Mouse (Mus musculus) hindbrain, embryonic 13.5 days (tissue): ENCODE data around the gene Sh3bgrl. TPM values are rescaled to one million over a fixed set of nuclear protein-coding genes. Genes with fewer than 3 reads are reported as not detected.
A peak's percentile ranks its signal among the peaks of the same experiment; 100 is the strongest.

Experiments
- ATAC-seq: fragments of 200-750 bp; cut with Nextera tagmentation; 2 replicates; pipeline ENCODE4 v1.8.0; 2017; ENCODE audit warnings: moderate TSS enrichment; ENCODE audit not compliant: low FRiP score
- H3K27ac ChIP-seq: fragments of 300-500 bp; sonication (generic); 2 replicates; pipeline ENCODE4 v1.5.1; 2015; ENCODE audit warnings: inconsistent platforms, mild to moderate bottlenecking, moderate library complexity
- H3K27me3 ChIP-seq: fragments of 300-500 bp; sonication (generic); 2 replicates; pipeline ENCODE4 v1.6.1; 2015; ENCODE audit warnings: mild to moderate bottlenecking, inconsistent platforms
- H3K36me3 ChIP-seq: fragments of 300-500 bp; sonication (generic); 2 replicates; pipeline ENCODE4 v1.6.1; 2015; ENCODE audit warnings: mild to moderate bottlenecking, inconsistent platforms
- H3K4me1 ChIP-seq: fragments of 300-500 bp; sonication (generic); replicated peaks from 2 replicates; pipeline ENCODE4 v1.6.1; 2015; ENCODE audit warnings: inconsistent platforms
- H3K4me2 ChIP-seq: fragments of 300-500 bp; sonication (generic); 2 replicates; pipeline ENCODE4 v1.6.1; 2015; ENCODE audit warnings: inconsistent platforms, mild to moderate bottlenecking, moderate library complexity
- H3K4me3 ChIP-seq: fragments of 300-500 bp; sonication (generic); 2 replicates; pipeline ENCODE4 v1.5.1; 2015; ENCODE audit warnings: mild to moderate bottlenecking, inconsistent platforms
- H3K9ac ChIP-seq: fragments of 300-500 bp; sonication (generic); 2 replicates; pipeline ENCODE4 v1.6.1; 2015; ENCODE audit warnings: mild to moderate bottlenecking, inconsistent platforms
- H3K9me3 ChIP-seq: fragments of 300-500 bp; sonication (generic); 2 replicates; pipeline ENCODE4 v1.6.1; 2016; ENCODE audit warnings: inconsistent platforms
- WGBS: fragments of 180-500 bp; shearing (Covaris S2); methylation state at CpG from one replicate; pipeline ENCODE4 v1.1.7; 2015; 5-methylcytosine and 5-hydroxymethylcytosine counted together
- polyA plus RNA-seq: library from polyadenylated mRNA; unstranded; fragments of >200 nt; fragmentation: Nextera tagmentation; extraction: Ambion mirVana; gene quantifications from 2 replicates; pipeline ENCODE4 v1.2.1, GENCODE M21; 2015

Sh3bgrl gene
- polyA plus RNA-seq, 1 experiment from 2014 or later, result 224 TPM

- no peak overlapping the region for H3K4me2 ChIP-seq
- no peaks in the 10 kb centered on the region for H3K4me1 ChIP-seq
- H3K9me3 ChIP-seq, result no peaks in the 10 kb centered on the region
- H3K36me3 ChIP-seq, result no peaks in the 10 kb centered on the region
- 91% methylated on average over 2 of the region's 2 CpGs for WGBS
- H3K27me3 ChIP-seq, result no peaks in the 10 kb centered on the region
- no peak overlapping the region for H3K4me3 ChIP-seq
- no peak overlapping the region for H3K9ac ChIP-seq
- ATAC-seq, result no peak
- H3K27ac ChIP-seq, result no peak overlapping the region
These were observed 41.7 kb downstream of the Sh3bgrl start for GRCm38 (mm10) chrX:109136820-109137219.

- 71% methylated on average over 2 of the region's 2 CpGs for WGBS
- H3K9ac ChIP-seq, result no peak overlapping the region
- H3K4me3 ChIP-seq, result no peak overlapping the region
- no peak for ATAC-seq
- H3K4me2 ChIP-seq, result no peak overlapping the region
- H3K36me3 ChIP-seq, result no peaks in the 10 kb centered on the region
- H3K27me3 ChIP-seq, result no peaks in the 10 kb centered on the region
- H3K27ac ChIP-seq, result no peak overlapping the region
- no peaks in the 10 kb centered on the region for H3K9me3 ChIP-seq
- H3K4me1 ChIP-seq, result no peaks in the 10 kb centered on the region
These were observed 42.1 kb downstream of the Sh3bgrl start for GRCm38 (mm10) chrX:109137295-109137694.

- ATAC-seq, result no peak
- Histone ChIP-seq H3K4me2 (no peak overlapping the region), H3K4me3 (no peak overlapping the region), H3K9me3 (no peaks in the 10 kb centered on the region), H3K27me3 (no peaks in the 10 kb centered on the region), H3K4me1 (no peaks in the 10 kb centered on the region), H3K9ac (no peak overlapping the region), H3K36me3 (no peaks in the 10 kb centered on the region), H3K27ac (no peak overlapping the region)
- WGBS, result 96% methylated on average over 1 of the region's 1 CpGs
These were observed 46.2 kb downstream of the Sh3bgrl start for GRCm38 (mm10) chrX:109141337-109141870.

- H3K36me3 ChIP-seq, result no peaks in the 10 kb centered on the region
- H3K9me3 ChIP-seq, result no peaks in the 10 kb centered on the region
- no peaks in the 10 kb centered on the region for H3K27me3 ChIP-seq
- WGBS, result 74% methylated on average over 4 of the region's 4 CpGs
- no peak overlapping the region for H3K4me2 ChIP-seq
- no peak for ATAC-seq
- H3K4me1 ChIP-seq, result no peaks in the 10 kb centered on the region
- H3K9ac ChIP-seq, result no peak overlapping the region
- 0 out of 2 replicates have a peak overlapping the region, but pooled peaks have one; percentile 18 for H3K27ac ChIP-seq
- no peak overlapping the region for H3K4me3 ChIP-seq
These were observed 47.1 kb downstream of the Sh3bgrl start for GRCm38 (mm10) chrX:109142281-109142680.

- no peak for ATAC-seq
- no peak overlapping the region for H3K4me2 ChIP-seq
- no peak overlapping the region for H3K9ac ChIP-seq
- no peaks in the 10 kb centered on the region for H3K9me3 ChIP-seq
- H3K4me1 ChIP-seq, result no peaks in the 10 kb centered on the region
- H3K36me3 ChIP-seq, result no peaks in the 10 kb centered on the region
- no peaks in the 10 kb centered on the region for H3K27me3 ChIP-seq
- no peak overlapping the region for H3K4me3 ChIP-seq
- H3K27ac ChIP-seq, result no peak overlapping the region
- WGBS, result 89% methylated on average over 6 of the region's 6 CpGs
These were observed 50.6 kb downstream of the Sh3bgrl start for GRCm38 (mm10) chrX:109145779-109146178.

GRCm38 (mm10) chrX:109147108-109147507 lies 51.9 kb downstream of the Sh3bgrl start:
- Histone ChIP-seq H3K36me3 (no peaks in the 10 kb centered on the region), H3K9ac (no peak overlapping the region), H3K4me1 (no peaks in the 10 kb centered on the region), H3K27ac (no peak overlapping the region), H3K4me2 (no peak overlapping the region), H3K27me3 (no peaks in the 10 kb centered on the region), H3K4me3 (no peak overlapping the region), H3K9me3 (no peaks in the 10 kb centered on the region)
- no peak for ATAC-seq
- 85% methylated on average over 3 of the region's 3 CpGs for WGBS

- Histone ChIP-seq H3K9me3 (no peaks in the 10 kb centered on the region), H3K27me3 (no peaks in the 10 kb centered on the region), H3K4me2 (no peak overlapping the region), H3K27ac (no peak overlapping the region), H3K4me1 (no peaks in the 10 kb centered on the region), H3K36me3 (no peaks in the 10 kb centered on the region), H3K9ac (no peak overlapping the region), H3K4me3 (no peak overlapping the region)
- WGBS, result 89% methylated on average over 2 of the region's 2 CpGs
- no peak for ATAC-seq
These were observed 56.1 kb downstream of the Sh3bgrl start for GRCm38 (mm10) chrX:109151228-109151627.

- 86% methylated on average over 1 of the region's 1 CpGs for WGBS
- Histone ChIP-seq H3K36me3 (no peaks in the 10 kb centered on the region), H3K27ac (no peak overlapping the region), H3K27me3 (no peaks in the 10 kb centered on the region), H3K4me3 (no peak overlapping the region), H3K4me1 (no peaks in the 10 kb centered on the region), H3K9ac (no peak overlapping the region), H3K9me3 (no peaks in the 10 kb centered on the region), H3K4me2 (no peak overlapping the region)
- no peak for ATAC-seq
These were observed 65.2 kb downstream of the Sh3bgrl start for GRCm38 (mm10) chrX:109160326-109160725.

- H3K27ac ChIP-seq, result no peak overlapping the region
- no peaks in the 10 kb centered on the region for H3K36me3 ChIP-seq
- H3K4me3 ChIP-seq, result no peak overlapping the region
- H3K4me1 ChIP-seq, result no peaks in the 10 kb centered on the region
- WGBS, result 80% methylated on average over 4 of the region's 4 CpGs
- no peak for ATAC-seq
- no peak overlapping the region for H3K4me2 ChIP-seq
- no peaks in the 10 kb centered on the region for H3K9me3 ChIP-seq
- no peak overlapping the region for H3K9ac ChIP-seq
- no peaks in the 10 kb centered on the region for H3K27me3 ChIP-seq
These were observed 65.7 kb downstream of the Sh3bgrl start for GRCm38 (mm10) chrX:109160901-109161300.

GRCm38 (mm10) chrX:109175038-109175437 lies 79.9 kb downstream of the Sh3bgrl start:
- WGBS, result 89% methylated on average over 2 of the region's 2 CpGs
- H3K9ac ChIP-seq, result no peak overlapping the region
- H3K4me3 ChIP-seq, result no peak overlapping the region
- H3K36me3 ChIP-seq, result no peaks in the 10 kb centered on the region
- ATAC-seq, result no peak
- no peak overlapping the region for H3K4me2 ChIP-seq
- H3K27me3 ChIP-seq, result no peaks in the 10 kb centered on the region
- no peaks in the 10 kb centered on the region for H3K9me3 ChIP-seq
- H3K4me1 ChIP-seq, result no peaks in the 10 kb centered on the region
- no peak overlapping the region for H3K27ac ChIP-seq

- no peak for ATAC-seq
- WGBS, result 48% methylated on average over 3 of the region's 3 CpGs
These were observed 80.3 kb downstream of the Sh3bgrl start for GRCm38 (mm10) chrX:109175470-109175869.

GRCm38 (mm10) chrX:109184706-109185478 lies 89.7 kb downstream of the Sh3bgrl start:
- H3K4me3 ChIP-seq, result no peak overlapping the region
- no peaks in the 10 kb centered on the region for H3K9me3 ChIP-seq
- ATAC-seq, result no peak
- no peaks in the 10 kb centered on the region for H3K27me3 ChIP-seq
- H3K9ac ChIP-seq, result no peak overlapping the region
- WGBS, result 91% methylated on average over 4 of the region's 4 CpGs
- H3K4me2 ChIP-seq, result no peak overlapping the region
- no peaks in the 10 kb centered on the region for H3K36me3 ChIP-seq
- H3K4me1 ChIP-seq, result no peaks in the 10 kb centered on the region
- H3K27ac ChIP-seq, result no peak overlapping the region

More at GRCm38 (mm10) chrX:109175470-109175869, 80.3 kb downstream of the Sh3bgrl start:
- H3K27ac ChIP-seq, result no peak overlapping the region
- no peaks in the 10 kb centered on the region for H3K27me3 ChIP-seq
- H3K36me3 ChIP-seq, result no peaks in the 10 kb centered on the region
- H3K9ac ChIP-seq, result no peak overlapping the region
- no peak overlapping the region for H3K4me3 ChIP-seq
- no peaks in the 10 kb centered on the region for H3K9me3 ChIP-seq
- H3K4me2 ChIP-seq, result no peak overlapping the region
- no peaks in the 10 kb centered on the region for H3K4me1 ChIP-seq

GRCm38 (mm10) chrX:109189607-109190006 lies 94.4 kb downstream of the Sh3bgrl start:
- WGBS, result 92% methylated on average over 4 of the region's 4 CpGs
- Histone ChIP-seq H3K4me2 (no peak overlapping the region), H3K9me3 (no peaks in the 10 kb centered on the region), H3K27ac (no peak overlapping the region), H3K4me3 (no peak overlapping the region), H3K36me3 (no peaks in the 10 kb centered on the region), H3K27me3 (no peaks in the 10 kb centered on the region), H3K9ac (no peak overlapping the region), H3K4me1 (no peaks in the 10 kb centered on the region)
- no peak for ATAC-seq
